Mouse (Mus musculus) testis, adult 2 months (tissue): Measurements from ENCODE around the gene Sgms2.

Experiments used
- CTCF ChIP-seq: fragments of 200-500 bp; IDR thresholded peaks from 2 replicates; pipeline ENCODE4 v1.5.1; 2012; ENCODE audit warnings: low read depth, mild to moderate bottlenecking, inconsistent platforms, low read length, moderate library complexity; ENCODE audit not compliant: control insufficient read depth, insufficient read depth, insufficient replicate concordance
- POLR2A ChIP-seq: fragments of 200-500 bp; IDR thresholded peaks from 2 replicates; pipeline ENCODE4 v1.6.1; 2012; ENCODE audit warnings: low read depth, mild to moderate bottlenecking, inconsistent platforms, low read length, moderate library complexity; ENCODE audit not compliant: control insufficient read depth

DNA sequence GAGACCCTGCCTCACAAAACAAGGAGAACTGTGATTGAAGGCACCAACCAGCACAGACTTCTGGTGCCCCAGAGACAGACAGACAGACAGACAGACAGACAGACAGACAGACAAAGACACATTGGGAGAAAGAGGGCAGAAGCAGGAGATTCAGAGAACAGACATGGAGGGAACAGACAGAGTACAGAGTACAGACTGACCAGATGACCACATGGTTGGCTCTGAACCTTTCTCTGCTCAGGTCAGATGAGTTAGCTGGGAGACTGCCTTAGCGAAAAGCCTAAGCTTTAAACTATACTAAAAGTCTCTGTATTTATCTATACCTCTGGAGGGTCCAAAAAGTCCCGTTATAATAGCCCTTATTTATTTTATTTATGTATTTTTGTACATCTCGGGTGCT is 11.8 kb downstream of the Sgms2 start:
- TF ChIP-seq POLR2A (no peak), CTCF (no peak)
